Mouse (Mus musculus) cerebellum, adult 9-10 months (tissue): ENCODE results near the gene Aco2.

Experiments used
- DNase-seq: peaks from one replicate; pipeline ENCODE4 v3.0.0; 2022

Aco2 gene

GRCm38 (mm10) chr15:81872262-81873136, at the start of gene Aco2:
TSS of gene Aco2 (plus strand) at chr15:81872309.
- DNase-seq, result peak; percentile 100

GRCm38 (mm10) chr15:81822631-81823030, 49.5 kb upstream of the Aco2 start:
- no peak for DNase-seq

GRCm38 (mm10) chr15:81824832-81825231, 47.3 kb upstream of the Aco2 start:
- no peak for DNase-seq

- DNase-seq, result peak; percentile 28
These were observed 43.5 kb upstream of the Aco2 start for GRCm38 (mm10) chr15:81828426-81829207.

- no peak for DNase-seq
These were observed 42.9 kb upstream of the Aco2 start for GRCm38 (mm10) chr15:81829208-81829580.

DNA sequence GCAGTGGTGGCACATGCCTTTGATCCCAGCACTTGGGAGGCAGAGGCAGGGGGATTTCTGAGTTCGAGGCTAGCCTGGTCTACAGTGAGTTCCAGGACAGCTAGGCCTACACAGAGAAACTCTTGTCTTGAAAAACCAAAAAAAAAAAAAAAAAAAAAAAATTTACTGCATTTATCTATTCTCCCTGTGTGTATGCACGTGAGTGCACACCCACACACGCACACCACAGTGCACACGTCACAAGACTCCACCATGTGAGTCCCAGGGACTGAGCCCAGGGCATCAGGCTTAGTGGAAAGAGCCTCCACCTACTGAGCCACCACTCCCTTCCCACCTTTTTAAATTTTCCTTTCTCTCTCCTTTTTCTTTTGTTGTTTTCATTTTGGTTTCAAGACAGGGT, 41.6 kb upstream of the Aco2 start:
- peak; percentile 38 for DNase-seq

GRCm38 (mm10) chr15:81831136-81831825, 40.8 kb upstream of the Aco2 start:
- DNase-seq, result peak; percentile 95

DNA sequence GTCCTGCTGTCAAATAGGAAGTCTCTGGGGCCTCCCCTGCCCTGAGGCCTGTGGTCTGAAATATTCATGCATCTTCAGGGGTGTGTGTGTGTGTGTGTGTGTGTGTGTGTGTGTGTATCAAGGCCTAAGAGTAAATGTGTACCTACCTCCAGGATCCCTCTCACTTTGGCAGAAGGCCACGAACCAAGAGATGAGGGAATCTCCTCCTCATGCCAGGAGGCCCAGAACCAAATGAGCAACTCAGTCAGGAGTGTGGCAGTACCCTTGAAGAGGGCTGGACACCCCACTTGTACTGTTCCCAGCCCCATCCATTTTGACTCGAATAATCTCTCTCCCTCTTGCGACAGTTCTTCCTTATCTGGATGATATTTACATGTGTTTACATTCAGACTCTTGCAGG, 39.9 kb upstream of the Aco2 start:
- DNase-seq, result peak; percentile 66

GRCm38 (mm10) chr15:81833481-81833880, 38.6 kb upstream of the Aco2 start:
- DNase-seq, result no peak

DNA sequence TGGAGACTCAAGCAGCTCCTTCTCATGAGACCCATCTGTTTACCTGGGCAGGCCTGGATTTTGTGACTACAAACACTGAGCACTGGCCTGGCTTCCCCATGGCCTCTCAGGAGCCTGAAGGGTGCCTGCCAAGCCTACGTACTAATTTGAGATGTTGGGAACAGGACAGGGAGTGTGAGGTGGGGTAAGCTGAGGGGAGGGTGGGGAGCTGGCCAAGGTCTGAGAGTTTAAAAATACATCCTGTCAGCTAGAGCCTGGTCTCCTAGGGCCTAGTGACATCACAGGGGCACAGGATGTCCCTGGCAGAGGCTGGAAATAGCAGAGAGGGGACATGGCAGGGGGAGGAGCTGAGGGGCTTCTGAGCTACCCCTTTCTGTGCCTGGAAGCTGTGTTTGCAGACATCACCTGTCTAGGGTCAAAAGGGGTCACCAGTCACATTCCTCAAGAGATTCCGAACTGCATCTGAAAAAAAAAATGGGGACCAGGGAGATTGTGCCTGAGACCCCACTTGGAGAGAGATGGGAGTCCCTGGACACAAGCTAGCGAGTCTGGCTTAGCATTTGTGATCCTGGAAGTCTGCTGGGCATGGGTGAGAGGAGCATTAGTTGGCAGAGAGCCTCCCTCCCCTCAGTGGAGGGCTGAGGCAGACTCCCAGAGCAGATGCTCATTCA, 37.8 kb upstream of the Aco2 start:
- DNase-seq, result peak; percentile 78

DNA sequence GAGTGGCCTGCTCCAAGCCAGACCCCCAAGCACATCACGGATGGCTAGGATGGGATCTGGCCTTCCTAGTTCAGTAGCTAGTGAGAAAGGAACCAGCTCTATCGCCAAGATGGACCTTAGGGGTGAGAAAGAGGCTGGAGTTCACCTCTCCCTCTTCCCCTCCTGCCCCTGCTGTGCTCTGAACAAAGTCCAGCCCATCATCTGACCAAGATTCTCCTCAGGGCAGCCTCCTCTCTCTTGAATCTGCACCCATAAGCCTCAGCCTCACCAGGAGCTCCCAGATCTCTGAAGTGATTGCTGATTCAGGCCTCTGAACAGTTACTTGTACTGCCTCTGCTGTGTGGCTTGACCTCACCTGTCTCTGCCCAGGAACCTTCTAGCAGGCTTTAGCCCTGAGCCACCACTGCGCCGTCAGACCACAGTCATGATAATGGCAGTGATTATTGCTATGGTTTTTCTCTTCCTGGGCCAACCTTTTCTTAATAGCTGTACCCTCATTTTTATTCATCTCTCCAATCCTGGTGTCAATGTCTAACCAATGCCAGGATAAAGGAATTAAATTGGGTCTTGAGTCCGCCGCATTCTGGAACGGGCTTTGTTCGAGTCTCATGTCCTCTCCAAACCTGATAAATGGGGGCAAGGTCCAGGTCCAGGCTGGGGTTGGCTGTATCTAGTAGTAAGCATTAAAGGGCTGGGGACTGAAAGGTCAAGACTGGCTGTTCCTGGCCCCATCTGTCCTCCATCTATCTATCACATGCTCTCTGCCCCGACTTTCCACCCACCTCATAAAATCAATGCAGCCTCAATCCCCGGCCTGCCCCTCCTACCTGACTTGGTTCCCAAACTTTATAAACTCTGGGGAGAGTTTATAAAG, 36.9 kb upstream of the Aco2 start:
- DNase-seq, result peak; percentile 61

- peak; percentile 94 for DNase-seq
These were observed 35.8 kb upstream of the Aco2 start for GRCm38 (mm10) chr15:81836124-81836821.

- peak; percentile 68 for DNase-seq
These were observed 34.9 kb upstream of the Aco2 start for GRCm38 (mm10) chr15:81836966-81837920.

GRCm38 (mm10) chr15:81838554-81839235, 33.4 kb upstream of the Aco2 start:
- peak; percentile 68 for DNase-seq

- DNase-seq, result peak; percentile 99
These were observed 32.5 kb upstream of the Aco2 start for GRCm38 (mm10) chr15:81839634-81840033.

- peak; percentile 69 for DNase-seq
These were observed 31.8 kb upstream of the Aco2 start for GRCm38 (mm10) chr15:81840306-81840705.

DNA sequence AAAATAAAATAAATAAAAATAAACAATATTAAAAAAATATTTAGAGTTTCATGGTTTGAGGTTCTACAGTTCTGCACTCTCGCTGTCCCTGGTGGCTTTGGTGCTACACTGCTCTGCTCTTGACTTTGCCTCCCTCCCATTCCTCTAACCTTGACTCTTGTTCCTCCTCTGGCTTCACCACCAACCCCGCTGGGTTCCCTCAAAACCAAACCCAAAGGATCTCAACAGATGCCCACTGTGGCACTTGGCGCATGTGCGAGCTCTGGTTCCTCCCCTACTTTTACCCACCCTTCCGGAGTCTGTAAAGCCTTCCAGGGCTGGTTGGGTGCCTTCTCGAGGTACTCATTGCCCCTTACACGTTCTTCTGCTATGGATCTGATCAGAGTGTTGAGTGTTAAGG, 29.8 kb upstream of the Aco2 start:
- peak; percentile 44 for DNase-seq

- peak; percentile 33 for DNase-seq
These were observed 27.0 kb upstream of the Aco2 start for GRCm38 (mm10) chr15:81845033-81845625.

DNA sequence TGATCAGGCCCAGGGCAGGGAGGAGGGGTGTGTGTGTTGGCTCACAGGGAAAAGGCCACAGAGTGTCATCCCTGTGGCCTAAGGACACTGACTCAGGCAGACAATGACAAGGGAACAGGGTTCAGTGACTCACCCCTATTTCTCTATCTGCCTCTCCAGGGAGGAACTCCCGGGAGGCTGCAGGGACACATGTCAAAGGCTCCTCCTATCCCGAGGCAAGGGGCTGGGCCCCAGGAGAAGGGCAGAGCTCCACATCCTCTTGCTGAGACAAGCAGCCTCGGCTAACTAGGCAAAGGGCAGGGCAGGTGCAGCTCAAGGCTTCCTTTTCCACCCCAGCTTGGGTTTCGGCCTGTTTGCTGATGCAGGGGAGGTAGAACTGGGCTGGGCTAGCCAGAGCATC, 26.4 kb upstream of the Aco2 start:
- peak; percentile 45 for DNase-seq
